Mouse (Mus musculus) liver (tissue): ENCODE measurements at regions not wholly inside any gene's neighbourhood (a gene's known extent, or its start where the extent isn't known, plus 50 kb on each side); places are given as distances from the start of the nearest gene placed in this dataset.
"Not testable (repeated sequence)": the region's sequence is repeated elsewhere in the genome, so short reads cannot be mapped to it uniquely, and the experiment has no call there.

Source experiments
- DNase-seq: peaks from one replicate; pipeline ENCODE4 v3.0.0-alpha.2; 2020; ENCODE audit warnings: mixed read lengths

- no peak for DNase-seq
These were observed 262.2 kb upstream of the Tmpo start for GRCm38 (mm10) chr10:91443321-91443720.

GRCm38 (mm10) chr10:91440051-91440450, 258.9 kb upstream of the Tmpo start:
- no peak for DNase-seq

GRCm38 (mm10) chr10:91437917-91438316, 256.8 kb upstream of the Tmpo start:
- DNase-seq = no peak

GRCm38 (mm10) chr10:91436091-91436569, 255.0 kb upstream of the Tmpo start:
- peak; percentile 11 for DNase-seq

GRCm38 (mm10) chr10:91430281-91430680, 249.2 kb upstream of the Tmpo start:
- DNase-seq = no peak

- no peak for DNase-seq
These were observed 245.5 kb upstream of the Tmpo start for GRCm38 (mm10) chr10:91426584-91426983.

GRCm38 (mm10) chr10:91425625-91426385, 244.7 kb upstream of the Tmpo start:
- not testable (repeated sequence) for DNase-seq

- DNase-seq = no peak
These were observed 243.7 kb upstream of the Tmpo start for GRCm38 (mm10) chr10:91424786-91425185.

- no peak for DNase-seq
These were observed 206.1 kb upstream of the Tmpo start for GRCm38 (mm10) chr10:91387255-91387654.

- DNase-seq = peak; percentile 16
These were observed 203.3 kb upstream of the Tmpo start for GRCm38 (mm10) chr10:91384372-91384771.

GRCm38 (mm10) chr10:91376683-91377082, 195.6 kb upstream of the Tmpo start:
- no peak for DNase-seq

GRCm38 (mm10) chr10:91367488-91367887, 186.4 kb upstream of the Tmpo start:
- DNase-seq = no peak

GRCm38 (mm10) chr10:91362587-91362986, 181.5 kb upstream of the Tmpo start:
- no peak for DNase-seq

- no peak for DNase-seq
These were observed 180.5 kb upstream of the Tmpo start for GRCm38 (mm10) chr10:91361621-91362020.

GRCm38 (mm10) chr10:91345465-91345864, 164.3 kb upstream of the Tmpo start:
- DNase-seq = no peak

- DNase-seq = no peak
These were observed 161.0 kb upstream of the Tmpo start for GRCm38 (mm10) chr10:91342083-91342482.

GRCm38 (mm10) chr10:91339361-91339760, 158.2 kb upstream of the Tmpo start:
- DNase-seq = no peak

- no peak for DNase-seq
These were observed 145.7 kb upstream of the Tmpo start for GRCm38 (mm10) chr10:91326661-91327312.

GRCm38 (mm10) chr10:91326144-91326655, 145.1 kb upstream of the Tmpo start:
- DNase-seq = no peak

GRCm38 (mm10) chr10:91321226-91321625, 140.1 kb upstream of the Tmpo start:
- DNase-seq = no peak

- no peak for DNase-seq
These were observed 138.5 kb upstream of the Tmpo start for GRCm38 (mm10) chr10:91319442-91320112.

- no peak for DNase-seq
These were observed 133.3 kb upstream of the Tmpo start for GRCm38 (mm10) chr10:91314441-91314840.

- no peak for DNase-seq
These were observed 132.2 kb upstream of the Tmpo start for GRCm38 (mm10) chr10:91313316-91313715.
